9 mouse cellular contexts compared by ENCODE assay signal in the genomic region with DNA sequence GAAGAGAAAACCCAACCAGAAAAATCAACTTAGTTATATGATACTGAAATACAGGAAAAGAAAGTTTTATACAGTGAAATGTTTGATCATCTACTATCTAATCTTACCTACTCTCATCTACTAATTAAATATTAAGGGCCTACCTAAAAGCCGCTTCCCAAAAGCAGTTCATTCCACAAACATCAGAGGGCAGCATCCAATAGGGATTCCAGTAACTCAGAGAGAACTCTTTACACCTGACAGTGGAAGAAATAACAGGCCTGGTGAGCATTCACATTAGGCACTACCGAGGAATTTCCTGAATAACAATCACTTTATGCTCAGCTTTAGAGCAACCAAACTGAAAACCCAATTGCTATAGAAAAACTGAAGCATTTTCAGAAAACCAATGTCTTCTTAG. TPM values are rescaled to one million over a fixed set of nuclear protein-coding genes. Genes with fewer than 3 reads are reported as not detected.
DNase-seq lines count a peak whose midpoint lies in the region; ATAC-seq lines count a peak whose summit lies in the region.
"Had no signal": no experiment of that assay in that cellular context is flagged by ENCODE, and none has a peak within 500 bp of the region (broad histone marks: within the 10 kb centered on the region; RNA-seq: fewer than 3 reads in every experiment).

No protein-coding gene starts in this region.

- peak; percentile 30 for DNase-seq in embryo, embryonic 11 days
- no peak for DNase-seq in embryo, embryonic 9.5 days (ENCODE audit: extremely low spot score)
- peak; percentile 59 for DNase-seq in right cerebral cortex, adult 18-20 months
- no peak for DNase-seq in right cerebral cortex, postnatal 25 days
- peak; percentile 86 for DNase-seq in cerebellum, adult 9-10 months
- DNase-seq in kidney, postnatal 14 days, result peak; percentile 78
- peak; percentile 77 for DNase-seq in lung, postnatal 10 days

- H3K9me3 ChIP-seq in intestine, embryonic 16.5 days (ENCODE audit: control insufficient read depth, low read length), result no peaks in the 10 kb centered on the region
- H3K9me3 ChIP-seq: neural tube, embryonic 13.5 days had no signal

- no peaks in the 10 kb centered on the region for H3K27me3 ChIP-seq in intestine, embryonic 16.5 days (replicated peaks; ENCODE audit: control insufficient read depth, insufficient read depth, low read length)
- H3K27me3 ChIP-seq: neural tube, embryonic 13.5 days had no signal

- ATAC-seq in intestine, embryonic 16.5 days, result no peak

- H3K27ac ChIP-seq in intestine, embryonic 16.5 days (ENCODE audit: low read length), result no peak overlapping the region
- H3K27ac ChIP-seq: neural tube, embryonic 13.5 days had no signal

- no peak overlapping the region for H3K4me2 ChIP-seq in intestine, embryonic 16.5 days (ENCODE audit: low read depth, low read length)
- H3K4me2 ChIP-seq: neural tube, embryonic 13.5 days had no signal

- no peaks in the 10 kb centered on the region; the same call in 1 of the 2 replicates for H3K36me3 ChIP-seq in intestine, embryonic 16.5 days (ENCODE audit: control insufficient read depth, insufficient read depth, low read length)

- 51% methylated on average over 2 of the region's 2 CpGs for WGBS in intestine, embryonic 16.5 days

- no peaks in the 10 kb centered on the region; the same call in 1 of the 2 replicates for H3K4me1 ChIP-seq in intestine, embryonic 16.5 days (ENCODE audit: control insufficient read depth, insufficient read depth, low read length)

- H3K9ac ChIP-seq in intestine, embryonic 16.5 days (ENCODE audit: low read depth, low read length), result no peak overlapping the region

- no peak overlapping the region for H3K4me3 ChIP-seq in intestine, embryonic 16.5 days (ENCODE audit: low read length)
- H3K4me3 ChIP-seq: neural tube, embryonic 13.5 days had no signal

RNA-seq across cellular contexts. Expression of a gene that starts 9.3 kb away (rescaled TPM):
- 7.0 and 7.3 TPM in 2 replicates for polyA plus RNA-seq in intestine, embryonic 16.5 days (2015; fragmentation: Nextera tagmentation; extraction: Ambion mirVana)

Comparison
In these comparisons a context has a peak if more than half of its experiments do, and no peak if none do; other contexts are left out.
1. DNase-seq: peak in embryo, embryonic 11 days (single experiment), right cerebral cortex, adult 18-20 months (single experiment), cerebellum, adult 9-10 months (single experiment), kidney, postnatal 14 days (single experiment) and lung, postnatal 10 days (single experiment); none in embryo, embryonic 9.5 days (single experiment) and right cerebral cortex, postnatal 25 days (single experiment).